Mouse (Mus musculus): ENCODE measurements at regions not wholly inside any gene's neighbourhood (a gene's known extent, or its start where the extent isn't known, plus 50 kb on each side); places are given as distances from the start of the nearest gene placed in this dataset.

GRCm38 (mm10) chr12:49579451-49580190 lies 194.6 kb downstream of the Gm43517 start:
- intact Hi-C loops (cut with DNase I): no loop called here
- no peak for DNase-seq (ENCODE audit: low spot score in 2 of 2)

- intact Hi-C loops (cut with DNase I): no loop called here
- no peak for DNase-seq (ENCODE audit: low spot score in 2 of 2)
Measured at GRCm38 (mm10) chr12:49583849-49584248, 198.9 kb downstream of the Gm43517 start.

- no peak for DNase-seq (ENCODE audit: low spot score in 2 of 2)
- intact Hi-C loops (cut with DNase I): no loop called here
Measured at GRCm38 (mm10) chr12:49622264-49622663, 237.3 kb downstream of the Gm43517 start.

- intact Hi-C loops (cut with DNase I): no loop called here
- peak in 1 of 2 experiments; percentile 4 for DNase-seq (ENCODE audit: low spot score in 2 of 2)
Measured at GRCm38 (mm10) chr12:49627222-49627621, 242.2 kb downstream of the Gm43517 start.

GRCm38 (mm10) chr12:49628014-49628413 lies 243.0 kb downstream of the Gm43517 start:
- DNase-seq (ENCODE audit: low spot score in 2 of 2): no peak
- intact Hi-C loops (cut with DNase I): no loop called here

- peak; percentile 14 to 65 for DNase-seq (ENCODE audit: low spot score in 2 of 2)
- intact Hi-C loops (cut with DNase I): no loop called here
Measured at GRCm38 (mm10) chr12:49649104-49650063, 264.4 kb downstream of the Gm43517 start.
